Mouse (Mus musculus) megakaryocyte, embryonic 14.5 days (primary cell): ENCODE data around the gene Ctnnbl1.

Experiments
- FLI1 ChIP-seq: IDR thresholded peaks from 2 replicates; pipeline ENCODE4 v1.6.1; 2012; ENCODE audit warnings: low read length, inconsistent platforms, mixed read lengths
- GATA1 ChIP-seq: IDR thresholded peaks from 3 replicates; pipeline ENCODE4 v1.6.1; 2012; ENCODE audit warnings: mixed read lengths, low read length, inconsistent platforms, borderline replicate concordance

DNA sequence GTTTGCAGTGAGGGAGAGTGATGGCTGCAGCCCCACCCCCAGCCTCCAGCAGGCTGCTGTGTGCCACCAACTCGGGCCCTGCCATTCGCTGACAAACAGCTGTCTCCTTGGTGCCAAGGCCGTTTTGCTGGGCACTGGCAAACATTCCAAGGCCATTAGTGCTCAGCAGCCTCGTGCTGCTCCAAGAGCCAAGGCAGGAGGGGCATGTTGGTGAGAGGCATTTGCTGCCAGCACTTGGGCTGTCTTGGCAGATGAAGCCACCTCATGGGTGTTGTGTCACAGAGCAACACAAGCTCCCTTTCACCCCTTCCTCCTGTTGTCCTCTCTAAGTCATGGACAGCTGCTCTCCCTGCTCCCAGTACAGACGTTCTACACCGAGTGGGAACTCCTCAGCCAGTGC, 136.0 kb downstream of the Ctnnbl1 start:
- TF ChIP-seq GATA1 (no peak), FLI1 (no peak)
